Mouse (Mus musculus) ES-E14 (cell line): ENCODE data around the gene Smarca4.
A peak's percentile ranks its signal among the peaks of the same experiment; 100 is the strongest.

Source experiments
- CHD2 ChIP-seq: IDR thresholded peaks from 2 replicates; pipeline ENCODE4 v1.6.1; 2014; ENCODE audit warnings: mild to moderate bottlenecking, low read depth, low read length, inconsistent platforms
- HCFC1 ChIP-seq: IDR thresholded peaks from 2 replicates; pipeline ENCODE4 v1.6.1; 2012; ENCODE audit warnings: low read length, inconsistent platforms, borderline replicate concordance; ENCODE audit not compliant: insufficient read depth
- MAFK ChIP-seq: IDR thresholded peaks from 2 replicates; pipeline ENCODE4 v1.6.1; 2014; ENCODE audit warnings: mild to moderate bottlenecking, low read depth, low read length, inconsistent platforms; ENCODE audit not compliant: insufficient read depth
- ZC3H11A ChIP-seq: IDR thresholded peaks from 2 replicates; pipeline ENCODE4 v1.6.1; 2012; ENCODE audit warnings: low read depth, mild to moderate bottlenecking, inconsistent platforms, low read length, borderline replicate concordance
- ZNF384 ChIP-seq: IDR thresholded peaks from 2 replicates; pipeline ENCODE4 v1.6.1; 2012; ENCODE audit warnings: low read depth, low read length, inconsistent platforms

DNA sequence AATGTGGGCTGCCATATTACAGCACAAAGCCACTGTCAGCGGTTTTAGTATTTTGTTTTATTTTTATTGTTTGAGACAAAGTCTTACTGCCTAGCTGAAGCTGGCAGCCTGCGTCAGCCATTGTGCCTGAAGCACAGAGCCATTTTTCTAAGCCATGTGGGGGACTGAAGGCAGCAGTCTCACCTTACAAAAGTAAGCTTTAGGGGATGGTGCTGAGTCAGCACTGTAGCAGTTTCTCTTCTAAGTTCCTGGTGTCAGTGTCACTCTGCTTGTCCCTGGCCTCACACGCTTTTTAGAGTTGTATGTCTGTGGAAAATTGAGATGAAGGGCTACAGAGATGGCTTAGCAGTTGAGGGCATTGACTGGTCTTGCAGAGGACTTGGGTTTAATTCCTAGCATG, 30.4 kb downstream of the Smarca4 start:
- no peak for TF ChIP-seq HCFC1
- no peak for TF ChIP-seq ZNF384
- TF ChIP-seq CHD2, result no peak
- TF ChIP-seq MAFK, result peak; percentile 86
- TF ChIP-seq ZC3H11A, result no peak
